Mouse (Mus musculus) olfactory bulb, adult 2 months (tissue): ENCODE data around the gene Hk3.

Experiments
- CTCF ChIP-seq: fragments of 200-500 bp; IDR thresholded peaks from 2 replicates; pipeline ENCODE4 v1.5.1; 2012; ENCODE audit warnings: low read depth, mild to moderate bottlenecking, low read length, moderate library complexity; ENCODE audit not compliant: insufficient read depth
- POLR2A ChIP-seq: fragments of 200-500 bp; IDR thresholded peaks from 2 replicates; pipeline ENCODE4 v1.6.1; 2012; ENCODE audit warnings: mild to moderate bottlenecking, low read depth, low read length, moderate library complexity; ENCODE audit not compliant: insufficient read depth

GRCm38 (mm10) chr13:55005691-55006414 is 15.3 kb downstream of the Hk3 start:
- TF ChIP-seq CTCF (no peak), POLR2A (no peak)
